Mouse (Mus musculus) heart, postnatal 25 days (tissue): Measurements from ENCODE around the gene Mycbp. TPM values are rescaled to one million over a fixed set of nuclear protein-coding genes. Genes with fewer than 3 reads are reported as not detected.
A peak's percentile ranks its signal among the peaks of the same experiment; 100 is the strongest.
"Not testable (repeated sequence)": the region's sequence is repeated elsewhere in the genome, so short reads cannot be mapped to it uniquely, and the experiment has no call there.

ENCODE experiments used
- DNase-seq: peaks from one replicate; pipeline ENCODE4 v3.0.0; 2022; ENCODE audit warnings: low spot score
- intact Hi-C: fragments of 180-260 bp; cut with DNase I; formaldehyde crosslinking; loops from one replicate; pipeline ENCODE4 v1.15.1; 2025
- total RNA-seq, 2 experiments: library from RNA; stranded (reverse); gene quantifications; 2 replicates each; pipeline ENCODE4 v1.2.3; 2021

Mycbp gene
- total RNA-seq, 2 experiments from 2014 or later, result 20.9 to 25.0 TPM

- intact Hi-C loops, result no loop called here
- no peak for DNase-seq
Observed at GRCm38 (mm10) chr4:123936059-123936458, 31.4 kb downstream of the Mycbp start.

- intact Hi-C loops, result loop anchor here (2.0 kb wide), 1 partner anchor 21 kb away; no protein-coding TSS in a partner anchor
- no peak for DNase-seq
Observed at GRCm38 (mm10) chr4:123939838-123940237, 35.2 kb downstream of the Mycbp start.

GRCm38 (mm10) chr4:123940878-123941277 lies 36.2 kb downstream of the Mycbp start:
- not testable (repeated sequence) for DNase-seq
- intact Hi-C loops, result loop anchor here (2.0 kb wide), 1 partner anchor 20 kb away; no protein-coding TSS in a partner anchor

- DNase-seq, result no peak
- intact Hi-C loops, result no loop called here
Observed at GRCm38 (mm10) chr4:123946701-123947100, 42.1 kb downstream of the Mycbp start.

GRCm38 (mm10) chr4:123947149-123947548 lies 42.5 kb downstream of the Mycbp start:
- intact Hi-C loops, result no loop called here
- DNase-seq, result no peak

- intact Hi-C loops, result no loop called here
- DNase-seq, result no peak
Observed at GRCm38 (mm10) chr4:123948901-123949300, 44.3 kb downstream of the Mycbp start.

- no peak for DNase-seq
- intact Hi-C loops, result no loop called here
Observed at GRCm38 (mm10) chr4:123949649-123950048, 45.0 kb downstream of the Mycbp start.

- intact Hi-C loops, result no loop called here
- DNase-seq, result no peak
Observed at GRCm38 (mm10) chr4:123952059-123952458, 47.4 kb downstream of the Mycbp start.

GRCm38 (mm10) chr4:123956703-123957491 lies 52.3 kb downstream of the Mycbp start:
- peak; percentile 18 for DNase-seq
- intact Hi-C loops, result loop anchor here (5.0 kb wide), 2 partner anchors 705 to 720 kb away; no protein-coding TSS in a partner anchor

GRCm38 (mm10) chr4:123957492-123957808 lies 52.8 kb downstream of the Mycbp start:
- intact Hi-C loops, result loop anchor here (5.0 kb wide), 2 partner anchors 705 to 720 kb away; no protein-coding TSS in a partner anchor
- no peak for DNase-seq

GRCm38 (mm10) chr4:123957891-123958290 lies 53.3 kb downstream of the Mycbp start:
- intact Hi-C loops, result loop anchor here (5.0 kb wide), 2 partner anchors 704 to 719 kb away; no protein-coding TSS in a partner anchor
- no peak for DNase-seq

- intact Hi-C loops, result loop anchor here (2.0 kb wide), 1 partner anchor 20 kb away; no protein-coding TSS in a partner anchor
Observed at GRCm38 (mm10) chr4:123960955-123961354, 56.3 kb downstream of the Mycbp start.

More at GRCm38 (mm10) chr4:123960955-123961354, 56.3 kb downstream of the Mycbp start:
- no peak for DNase-seq

Other genes with a start within 250 kb of the Mycbp start
- 100 to 1,000 TPM; 230 to 254 TPM for gene Macf1, start 220.5 kb upstream of the Mycbp start, total RNA-seq
- 100 to 1,000 TPM; 460 to 471 TPM for gene Ndufs5, start 186.6 kb upstream of the Mycbp start, total RNA-seq
- 10 to 100 TPM; 23.2 to 25.4 TPM for gene Akirin1, start 154.5 kb upstream of the Mycbp start, total RNA-seq
- not detected for gene Rhbdl2, start 117.0 kb upstream of the Mycbp start, total RNA-seq
- gene 4933427I04Rik, start 45.2 kb upstream of the Mycbp start, total RNA-seq, result not detected
- gene Rragc, start 12.6 kb downstream of the Mycbp start, total RNA-seq, result 10 to 100 TPM; 35.8 to 39.9 TPM
- gene 4930535I16Rik, start 13.2 kb downstream of the Mycbp start, total RNA-seq, result not detected